Mouse (Mus musculus) C2C12 (cell line): Measurements from ENCODE around the gene Serpina3n.

Experiments used
- CEBPB ChIP-seq: IDR thresholded peaks from one replicate; pipeline ENCODE4 v1.6.1; 2011; ENCODE audit warnings: low read depth, mild to moderate bottlenecking, control low read depth, moderate library complexity
- CTCF ChIP-seq: IDR thresholded peaks from one replicate; pipeline ENCODE4 v1.5.1; 2011; ENCODE audit not compliant: control insufficient read depth, insufficient read depth, insufficient read length
- FOSL1 ChIP-seq: IDR thresholded peaks from one replicate; pipeline ENCODE4 v1.8.0; 2011; ENCODE audit warnings: mild to moderate bottlenecking, low read length; ENCODE audit not compliant: poor library complexity, insufficient read depth, severe bottlenecking
- MAX ChIP-seq: IDR thresholded peaks from one replicate; pipeline ENCODE4 v1.6.1; 2011; ENCODE audit warnings: mild to moderate bottlenecking, control low read depth
- MYOD1 ChIP-seq: IDR thresholded peaks from one replicate; pipeline ENCODE4 v1.6.1; 2011; ENCODE audit warnings: low read depth; ENCODE audit not compliant: control insufficient read depth, insufficient read length
- MYOG ChIP-seq: IDR thresholded peaks from one replicate; pipeline ENCODE4 v1.6.1; 2011; ENCODE audit not compliant: control insufficient read depth, insufficient read length; ENCODE audit errors: extremely low read depth
- USF1 ChIP-seq: IDR thresholded peaks from one replicate; pipeline ENCODE4 v1.6.1; 2011; ENCODE audit warnings: low read depth, mild to moderate bottlenecking, control low read depth, moderate library complexity

- no peak for TF ChIP-seq CTCF
- no peak for TF ChIP-seq USF1
- TF ChIP-seq MYOG, result no peak
- TF ChIP-seq MAX, result no peak
- TF ChIP-seq FOSL1, result no peak
- TF ChIP-seq CEBPB, result no peak
- TF ChIP-seq MYOD1, result no peak
Measured at GRCm38 (mm10) chr12:104425591-104425990, 19.1 kb downstream of the Serpina3n start.
